Mouse (Mus musculus): ENCODE results near the gene Golga5. TPM values are rescaled to one million over a fixed set of nuclear protein-coding genes. Genes with fewer than 3 reads are reported as not detected.

Golga5 gene
- polyA plus RNA-seq, 1 experiment from 2014 or later, result 29.3 TPM

GRCm38 (mm10) chr12:102505131-102505713 is 36.3 kb downstream of the Golga5 start:
- no peaks in the 10 kb centered on the region for H3K36me3 ChIP-seq (ENCODE audit: control insufficient read depth, insufficient read depth, low read length)
- H3K4me2 ChIP-seq (replicated peaks; ENCODE audit: low read depth), result no peak overlapping the region
- no peaks in the 10 kb centered on the region for H3K9me3 ChIP-seq (ENCODE audit: control insufficient read depth, low read length)
- H3K27ac ChIP-seq (replicated peaks), result no peak overlapping the region
- TF ChIP-seq EP300 (optimal IDR thresholded peaks at IDR 0.05), result no peak
- TF ChIP-seq CTCF (IDR thresholded peaks at IDR 0.05; ENCODE audit: low read depth), result no peak
- H3K4me1 ChIP-seq (replicated peaks; ENCODE audit: control insufficient read depth, insufficient read depth), result no peaks in the 10 kb centered on the region
- no peak overlapping the region for H3K9ac ChIP-seq (ENCODE audit: low read length)
- H3K27me3 ChIP-seq (ENCODE audit: control insufficient read depth, insufficient read depth, low read length), result no peaks in the 10 kb centered on the region
- no peak overlapping the region for H3K4me3 ChIP-seq (ENCODE audit: low read depth, low read length)
- ATAC-seq (ENCODE audit: low FRiP score, low TSS enrichment), result no peak
- 77% methylated on average over 9 of the region's 9 CpGs for WGBS
- no peak for DNase-seq (ENCODE audit: low spot score)

- TF ChIP-seq EP300 (optimal IDR thresholded peaks at IDR 0.05) (no peak), CTCF (IDR thresholded peaks at IDR 0.05; ENCODE audit: low read depth) (no peak)
- Histone ChIP-seq H3K4me2 (replicated peaks; ENCODE audit: low read depth) (no peak overlapping the region), H3K9me3 (ENCODE audit: control insufficient read depth, low read length) (no peaks in the 10 kb centered on the region), H3K27ac (replicated peaks) (no peak overlapping the region), H3K36me3 (ENCODE audit: control insufficient read depth, insufficient read depth, low read length) (no peaks in the 10 kb centered on the region), H3K9ac (ENCODE audit: low read length) (no peak overlapping the region), H3K27me3 (ENCODE audit: control insufficient read depth, insufficient read depth, low read length) (no peaks in the 10 kb centered on the region), H3K4me3 (ENCODE audit: low read depth, low read length) (no peak overlapping the region), H3K4me1 (replicated peaks; ENCODE audit: control insufficient read depth, insufficient read depth) (no peaks in the 10 kb centered on the region)
- ATAC-seq (ENCODE audit: low FRiP score, low TSS enrichment), result no peak
- WGBS, result 90% methylated on average over 7 of the region's 7 CpGs
- DNase-seq (ENCODE audit: low spot score), result no peak
These were observed 37.0 kb downstream of the Golga5 start for GRCm38 (mm10) chr12:102505949-102506348.

- no peak overlapping the region for H3K27ac ChIP-seq (replicated peaks)
- no peaks in the 10 kb centered on the region for H3K4me1 ChIP-seq (replicated peaks; ENCODE audit: control insufficient read depth, insufficient read depth)
- H3K36me3 ChIP-seq (ENCODE audit: control insufficient read depth, insufficient read depth, low read length), result no peaks in the 10 kb centered on the region
- WGBS, result 59% methylated on average over 3 of the region's 3 CpGs
- no peak overlapping the region for H3K4me2 ChIP-seq (replicated peaks; ENCODE audit: low read depth)
- H3K9ac ChIP-seq (ENCODE audit: low read length), result no peak overlapping the region
- ATAC-seq (ENCODE audit: low FRiP score, low TSS enrichment) (no peak), DNase-seq (ENCODE audit: low spot score) (no peak)
- TF ChIP-seq CTCF (IDR thresholded peaks at IDR 0.05; ENCODE audit: low read depth), result no peak
- no peak for TF ChIP-seq EP300 (optimal IDR thresholded peaks at IDR 0.05)
- H3K4me3 ChIP-seq (ENCODE audit: low read depth, low read length), result no peak overlapping the region
- no peaks in the 10 kb centered on the region for H3K27me3 ChIP-seq (ENCODE audit: control insufficient read depth, insufficient read depth, low read length)
- H3K9me3 ChIP-seq (ENCODE audit: control insufficient read depth, low read length), result no peaks in the 10 kb centered on the region
These were observed 42.4 kb downstream of the Golga5 start for GRCm38 (mm10) chr12:102511363-102511762.

- no peaks in the 10 kb centered on the region for H3K9me3 ChIP-seq (ENCODE audit: control insufficient read depth, low read length)
- WGBS, result 75% methylated on average over 6 of the region's 6 CpGs
These were observed 45.2 kb downstream of the Golga5 start for GRCm38 (mm10) chr12:102514151-102514550.

GRCm38 (mm10) chr12:102514751-102515150 is 45.8 kb downstream of the Golga5 start:
- Histone ChIP-seq H3K4me1 (replicated peaks; ENCODE audit: control insufficient read depth, insufficient read depth) (no peaks in the 10 kb centered on the region), H3K4me3 (ENCODE audit: low read depth, low read length) (no peak overlapping the region), H3K27ac (replicated peaks) (no peak overlapping the region), H3K4me2 (replicated peaks; ENCODE audit: low read depth) (no peak overlapping the region), H3K9ac (ENCODE audit: low read length) (no peak overlapping the region), H3K36me3 (ENCODE audit: control insufficient read depth, insufficient read depth, low read length) (no peaks in the 10 kb centered on the region), H3K27me3 (ENCODE audit: control insufficient read depth, insufficient read depth, low read length) (no peaks in the 10 kb centered on the region), H3K9me3 (ENCODE audit: control insufficient read depth, low read length) (no peaks in the 10 kb centered on the region)
- WGBS, result 92% methylated on average over 6 of the region's 6 CpGs
- TF ChIP-seq EP300 (optimal IDR thresholded peaks at IDR 0.05) (no peak), CTCF (IDR thresholded peaks at IDR 0.05; ENCODE audit: low read depth) (no peak)
- DNase-seq (ENCODE audit: low spot score) (no peak), ATAC-seq (ENCODE audit: low FRiP score, low TSS enrichment) (no peak)

More at GRCm38 (mm10) chr12:102514151-102514550, 45.2 kb downstream of the Golga5 start:
- ATAC-seq (ENCODE audit: low FRiP score, low TSS enrichment), result no peak
- Histone ChIP-seq H3K36me3 (ENCODE audit: control insufficient read depth, insufficient read depth, low read length) (no peaks in the 10 kb centered on the region), H3K4me2 (replicated peaks; ENCODE audit: low read depth) (no peak overlapping the region), H3K27ac (replicated peaks) (no peak overlapping the region), H3K9ac (ENCODE audit: low read length) (no peak overlapping the region), H3K4me1 (replicated peaks; ENCODE audit: control insufficient read depth, insufficient read depth) (no peaks in the 10 kb centered on the region), H3K27me3 (ENCODE audit: control insufficient read depth, insufficient read depth, low read length) (no peaks in the 10 kb centered on the region), H3K4me3 (ENCODE audit: low read depth, low read length) (no peak overlapping the region)
- TF ChIP-seq EP300 (optimal IDR thresholded peaks at IDR 0.05), result no peak
- TF ChIP-seq CTCF (IDR thresholded peaks at IDR 0.05; ENCODE audit: low read depth), result no peak
- DNase-seq (ENCODE audit: low spot score), result no peak

GRCm38 (mm10) chr12:102516151-102516550 is 47.2 kb downstream of the Golga5 start:
- Histone ChIP-seq H3K27ac (replicated peaks) (no peak overlapping the region), H3K4me1 (replicated peaks; ENCODE audit: control insufficient read depth, insufficient read depth) (no peaks in the 10 kb centered on the region), H3K27me3 (ENCODE audit: control insufficient read depth, insufficient read depth, low read length) (no peaks in the 10 kb centered on the region), H3K9ac (ENCODE audit: low read length) (no peak overlapping the region), H3K4me3 (ENCODE audit: low read depth, low read length) (no peak overlapping the region), H3K4me2 (replicated peaks; ENCODE audit: low read depth) (no peak overlapping the region), H3K36me3 (ENCODE audit: control insufficient read depth, insufficient read depth, low read length) (no peaks in the 10 kb centered on the region), H3K9me3 (ENCODE audit: control insufficient read depth, low read length) (no peaks in the 10 kb centered on the region)
- DNase-seq (ENCODE audit: low spot score) (no peak), ATAC-seq (ENCODE audit: low FRiP score, low TSS enrichment) (no peak)
- 77% methylated on average over 4 of the region's 4 CpGs for WGBS
- TF ChIP-seq CTCF (IDR thresholded peaks at IDR 0.05; ENCODE audit: low read depth) (no peak), EP300 (optimal IDR thresholded peaks at IDR 0.05) (no peak)

Measured in stomach, postnatal 0 days (tissue).